Mouse (Mus musculus) layer of hippocampus, adult 2 months (tissue): ENCODE data around the gene Cyp19a1. TPM values are rescaled to one million over a fixed set of nuclear protein-coding genes. Genes with fewer than 3 reads are reported as not detected.

Source experiments
- DNase-seq, 2 experiments: peaks; one replicate each; pipeline ENCODE4 v3.0.0; 2022; ENCODE audit warnings: low spot score in 2 of 2
- H3K27ac ChIP-seq: fragments of 200-600 bp; 2 replicates; pipeline ENCODE4 v1.8.1; 2022
- H3K4me3 ChIP-seq: fragments of 200-600 bp; 2 replicates; pipeline ENCODE4 v1.8.1; 2022; ENCODE audit warnings: mild to moderate bottlenecking
- CTCF ChIP-seq: fragments of 200-600 bp; conservative IDR thresholded peaks from 2 replicates; pipeline ENCODE4 v1.8.1; 2022; ENCODE audit warnings: antibody characterized with exemption, mild to moderate bottlenecking, moderate library complexity
- total RNA-seq, 2 experiments: library from RNA; stranded (reverse); gene quantifications; 2 replicates each; pipeline ENCODE4 v1.2.3; 2021

Cyp19a1 gene
- total RNA-seq, 2 experiments from 2014 or later: 0.39 to 1.2 TPM

DNA sequence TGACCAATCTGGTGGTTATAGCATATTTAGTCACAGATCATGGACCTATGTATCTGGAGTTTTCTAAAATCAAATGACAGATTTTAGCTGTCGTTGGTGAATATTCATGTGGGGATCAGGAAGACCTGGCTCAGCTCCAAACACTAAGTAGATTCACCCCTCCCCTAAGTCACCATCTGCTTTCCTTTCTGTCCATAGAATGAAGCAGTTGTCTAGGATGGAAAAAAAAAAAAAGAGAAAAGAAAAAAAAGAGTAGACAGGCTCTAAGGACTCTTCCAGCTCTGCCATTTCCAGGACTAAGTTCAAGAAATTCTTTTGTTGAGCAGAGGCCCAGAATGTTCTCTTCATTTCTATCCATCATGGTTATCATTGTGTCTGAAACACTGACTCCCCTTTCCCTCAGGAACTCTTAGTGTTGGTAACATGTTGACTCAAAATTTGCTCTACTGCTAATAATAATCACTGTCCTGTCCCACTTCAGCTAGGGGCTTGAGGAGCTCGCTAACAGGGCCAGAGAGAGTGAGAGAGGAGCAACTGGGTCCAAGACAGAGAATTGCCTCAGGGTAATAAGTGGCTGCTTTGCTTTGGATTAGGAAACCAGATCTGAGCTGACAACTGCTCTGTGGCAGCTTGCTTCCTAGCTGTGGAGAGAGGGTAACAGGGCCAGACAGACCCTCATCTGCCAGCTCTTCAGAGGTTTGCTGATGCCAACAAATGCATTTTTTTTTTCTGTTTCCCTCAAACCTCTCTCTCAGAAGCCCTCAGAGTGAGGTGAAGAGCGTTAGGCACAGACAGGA lies 22.8 kb downstream of the Cyp19a1 start:
- Histone ChIP-seq H3K4me3 (no peak overlapping the region), H3K27ac (peak overlapping the region; percentile 84)
- TF ChIP-seq CTCF: no peak
- peak; percentile 16 to 28 for DNase-seq

DNA sequence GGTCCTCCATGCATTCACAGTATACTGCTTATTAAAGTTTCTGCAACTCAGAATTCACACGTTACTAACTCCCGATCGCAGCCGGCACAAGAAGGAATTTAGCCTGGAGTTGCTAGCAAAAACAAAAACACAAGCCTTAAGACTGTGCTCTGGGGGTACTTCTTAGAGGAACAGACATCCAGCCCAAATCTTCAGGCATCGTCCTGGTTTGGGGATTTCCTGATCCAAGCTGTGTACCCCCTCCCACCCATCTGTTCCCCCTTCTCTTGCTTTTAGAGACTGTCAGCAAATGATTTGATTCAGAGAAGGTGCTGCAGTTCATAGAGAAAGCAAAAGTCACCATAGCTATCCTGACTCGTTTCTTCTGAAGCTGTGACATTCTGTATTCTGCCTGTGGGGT lies 40.3 kb downstream of the Cyp19a1 start:
- DNase-seq: no peak
- Histone ChIP-seq H3K27ac (peak overlapping the region; percentile 72), H3K4me3 (peak overlapping the region; percentile 39)
- TF ChIP-seq CTCF: no peak

DNA sequence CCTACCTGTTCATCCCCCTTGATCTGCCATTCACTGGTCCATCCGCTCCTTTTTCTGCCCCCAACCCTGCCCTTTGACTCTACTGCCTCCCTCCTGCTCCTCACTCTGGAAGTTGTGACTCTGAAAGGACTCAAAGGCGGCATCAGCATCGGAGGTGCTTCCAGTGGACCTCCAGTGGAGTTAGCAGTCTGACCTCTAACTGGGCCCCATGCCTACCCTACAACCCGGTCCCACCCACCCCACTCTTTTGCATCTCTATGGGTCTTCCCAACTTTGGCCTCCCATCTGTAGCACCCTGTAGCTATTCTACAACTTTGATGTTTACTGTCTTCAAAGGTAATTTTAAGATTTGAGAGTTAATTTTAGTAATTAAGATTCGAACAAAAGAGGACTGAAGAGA lies 51.4 kb downstream of the Cyp19a1 start:
- no peak overlapping the region for H3K27ac ChIP-seq
- no peak overlapping the region for H3K4me3 ChIP-seq
- no peak for TF ChIP-seq CTCF
- DNase-seq: no peak

DNA sequence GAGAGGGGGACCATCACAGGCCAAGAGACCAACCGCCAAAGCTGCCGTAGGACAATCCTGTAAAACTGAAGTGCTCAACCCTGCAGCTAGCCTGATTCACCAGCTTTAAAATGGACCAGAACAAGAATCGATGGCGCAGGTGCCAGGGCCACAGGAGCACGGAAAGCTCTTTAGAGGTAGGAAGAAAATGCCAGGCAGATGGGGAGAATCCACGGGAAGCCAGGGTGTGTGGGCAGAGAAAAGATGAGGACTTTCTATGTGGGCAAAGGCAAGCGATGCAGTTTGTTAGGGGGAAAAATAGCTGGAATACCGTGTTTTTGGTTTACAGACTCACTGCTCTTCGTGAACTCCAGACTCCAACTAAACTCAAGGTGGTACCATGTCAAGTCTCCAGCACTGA lies 53.0 kb downstream of the Cyp19a1 start:
- no peak for TF ChIP-seq CTCF
- peak; percentile 32 to 34 for DNase-seq
- H3K27ac ChIP-seq: 0 out of 2 replicates have a peak overlapping the region, but pooled peaks have one; percentile 14
- H3K4me3 ChIP-seq: no peak overlapping the region

DNA sequence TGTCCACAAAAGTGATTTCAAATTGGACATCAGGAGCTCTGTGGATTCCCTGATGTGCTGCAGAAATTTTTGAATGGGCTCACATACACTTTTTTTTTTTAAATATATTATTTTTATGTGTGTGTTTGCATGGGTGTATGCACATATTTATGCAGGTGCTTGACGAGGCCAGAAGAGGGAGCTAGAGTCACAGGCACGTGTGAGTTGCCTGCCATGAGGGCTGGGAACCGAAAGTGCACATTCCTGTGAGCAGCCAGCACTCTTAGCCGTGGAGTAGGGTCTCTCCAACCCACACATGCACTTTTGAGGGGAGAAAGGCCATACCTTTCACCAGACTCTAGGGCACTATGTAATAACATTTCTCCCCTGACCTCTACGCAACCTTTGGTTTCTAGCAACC lies 73.1 kb downstream of the Cyp19a1 start:
- no peak for DNase-seq
- no peak overlapping the region for H3K27ac ChIP-seq
- TF ChIP-seq CTCF: peak; percentile 49
- H3K4me3 ChIP-seq: no peak overlapping the region

DNA sequence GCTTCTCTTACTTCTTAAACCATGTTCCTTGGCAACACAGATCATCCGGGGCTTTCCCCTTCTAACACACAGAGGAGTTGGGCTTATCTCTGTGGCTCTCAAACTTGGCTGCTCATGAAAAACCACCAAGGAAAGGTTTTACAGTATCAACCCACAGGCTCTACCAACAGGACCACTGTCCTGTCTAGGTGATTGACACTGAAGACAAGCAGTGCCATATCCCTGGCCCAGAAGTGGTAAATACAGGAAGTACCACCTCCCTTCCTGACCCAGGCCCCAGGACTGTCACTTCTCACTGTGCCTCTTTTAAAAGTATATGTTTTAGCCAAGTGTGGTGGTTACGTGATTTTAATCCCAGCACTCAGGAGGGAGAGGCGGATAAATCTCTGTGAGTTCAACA lies 76.5 kb downstream of the Cyp19a1 start:
- TF ChIP-seq CTCF: no peak
- no peak overlapping the region for H3K27ac ChIP-seq
- no peak for DNase-seq
- no peak overlapping the region for H3K4me3 ChIP-seq

DNA sequence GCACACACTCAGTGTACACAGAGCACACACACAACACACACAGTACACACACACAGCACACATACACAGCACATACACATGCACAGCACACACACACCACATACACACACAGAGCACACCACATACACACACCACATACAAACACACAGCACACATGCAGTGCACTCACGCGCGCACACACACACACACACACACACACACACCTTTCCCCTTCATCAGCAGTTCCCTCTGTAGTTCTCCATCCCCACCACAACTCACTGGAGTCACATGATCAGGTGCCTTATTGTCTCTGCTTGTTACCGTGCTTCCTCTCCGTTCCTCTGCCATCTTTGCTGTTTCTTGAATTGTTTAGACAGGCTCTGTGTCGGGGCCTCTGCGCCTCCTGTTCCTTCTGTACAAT lies 85.4 kb downstream of the Cyp19a1 start:
- TF ChIP-seq CTCF: no peak
- DNase-seq: no peak
- no peak overlapping the region for H3K4me3 ChIP-seq

DNA sequence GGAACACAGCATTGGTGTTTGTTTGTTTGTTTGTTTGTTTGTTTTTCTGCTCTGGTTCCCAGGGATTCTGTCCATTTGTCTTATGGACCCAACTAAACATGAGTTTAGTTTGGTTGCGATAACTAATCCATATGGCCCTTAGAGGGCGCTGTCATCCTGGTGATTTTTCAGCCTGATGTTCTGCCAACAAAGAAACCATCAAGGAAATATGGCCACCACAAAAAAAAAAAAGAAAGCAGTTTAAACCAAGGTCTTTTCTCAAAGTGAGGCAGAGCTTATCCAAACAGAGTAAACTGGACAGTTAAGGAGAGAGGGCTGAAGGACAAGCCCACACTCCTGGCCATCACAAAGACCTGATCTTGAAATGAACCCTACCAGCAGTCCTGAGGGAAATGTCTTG lies 86.6 kb downstream of the Cyp19a1 start:
- no peak overlapping the region for H3K27ac ChIP-seq
- H3K4me3 ChIP-seq: no peak overlapping the region
- TF ChIP-seq CTCF: peak; percentile 87
- DNase-seq: peak; percentile 60 to 74

More for the DNA sequence above, 85.4 kb downstream of the Cyp19a1 start:
- H3K27ac ChIP-seq: no peak overlapping the region

DNA sequence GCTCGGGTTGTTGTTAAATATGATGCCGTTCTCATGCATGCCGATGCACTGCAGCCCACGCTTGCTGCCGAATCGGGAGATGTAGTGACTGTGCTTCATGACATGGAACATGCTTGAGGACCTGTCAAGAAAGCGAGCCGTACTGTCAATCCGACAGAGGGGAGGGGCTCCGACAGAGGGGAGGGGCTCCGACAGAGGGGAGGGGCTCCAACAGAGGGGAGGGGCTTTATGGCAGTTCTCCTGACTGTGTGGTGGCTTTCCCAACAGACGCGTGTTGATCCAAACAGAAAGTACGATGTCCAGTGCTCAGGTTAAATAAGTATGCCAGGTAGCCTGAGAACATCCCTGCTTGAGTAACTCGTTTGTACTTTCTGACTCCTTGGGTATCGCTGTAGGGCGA lies 87.7 kb downstream of the Cyp19a1 start:
- TF ChIP-seq CTCF: no peak
- Histone ChIP-seq H3K4me3 (no peak overlapping the region), H3K27ac (no peak overlapping the region)
- no peak for DNase-seq

DNA sequence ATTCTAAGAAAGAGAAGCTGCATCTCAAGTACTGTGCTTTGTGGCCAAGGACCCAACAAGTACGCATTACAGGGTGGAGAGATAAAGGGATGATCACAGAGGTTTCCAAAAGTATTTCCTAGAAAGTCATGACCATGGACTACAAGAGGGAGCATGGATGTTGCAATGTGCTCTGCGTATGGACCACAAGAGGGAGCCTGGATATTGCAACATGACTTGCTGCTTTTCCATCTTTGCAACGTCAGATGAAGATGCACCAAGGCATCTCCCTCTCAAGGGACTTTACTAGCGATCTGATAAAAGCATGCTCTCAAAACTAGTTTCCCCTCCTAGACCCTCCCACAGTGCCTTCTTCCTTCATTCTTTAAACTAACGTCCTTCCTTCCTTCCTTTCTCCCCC lies 98.4 kb downstream of the Cyp19a1 start:
- peak; percentile 86 for TF ChIP-seq CTCF
- no peak overlapping the region for H3K4me3 ChIP-seq
- peak; percentile 34 to 42 for DNase-seq
- H3K27ac ChIP-seq: no peak overlapping the region

DNA sequence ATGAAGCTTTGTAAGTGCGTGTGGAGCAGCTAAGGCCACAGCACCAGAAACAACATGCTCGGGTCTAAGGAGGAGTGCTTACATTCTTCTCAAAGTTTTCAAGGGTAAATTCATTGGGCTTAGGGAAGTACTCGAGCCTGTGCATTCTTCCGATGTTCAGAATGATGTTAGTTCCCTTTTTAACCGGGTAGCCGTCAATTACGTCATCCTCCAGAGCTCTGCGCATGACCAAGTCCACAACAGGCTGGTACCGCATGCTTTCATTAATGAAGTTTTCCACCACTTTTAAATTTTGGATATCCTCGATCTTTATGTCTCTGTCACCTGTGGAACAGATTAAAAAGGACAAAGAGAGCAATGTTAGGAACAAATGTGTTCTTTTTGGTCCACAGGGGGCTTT lies 99.5 kb downstream of the Cyp19a1 start:
- no peak overlapping the region for H3K4me3 ChIP-seq
- H3K27ac ChIP-seq: no peak overlapping the region
- DNase-seq: no peak
- TF ChIP-seq CTCF: no peak

DNA sequence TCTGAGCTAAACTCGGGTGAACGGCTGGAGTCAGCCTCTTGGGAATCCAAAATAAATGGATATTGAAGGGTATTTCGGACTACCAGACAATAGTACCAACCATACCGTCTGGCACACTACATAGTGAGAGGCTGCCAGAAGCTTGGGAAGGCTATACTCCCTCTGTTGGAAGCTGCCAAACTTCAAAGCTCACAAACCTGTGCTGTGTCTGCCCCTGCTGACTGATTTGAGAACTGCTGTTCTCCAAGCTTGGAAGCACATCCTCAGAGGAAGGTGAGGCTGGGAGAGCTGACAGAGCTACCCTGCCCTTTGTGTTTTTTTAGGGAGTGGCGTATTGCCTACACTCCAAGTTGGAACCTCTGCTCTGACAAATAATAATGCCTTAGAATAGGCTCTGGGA lies 104.8 kb downstream of the Cyp19a1 start:
- peak; percentile 60 for TF ChIP-seq CTCF
- no peak overlapping the region for H3K27ac ChIP-seq
- no peak overlapping the region for H3K4me3 ChIP-seq
- no peak for DNase-seq

DNA sequence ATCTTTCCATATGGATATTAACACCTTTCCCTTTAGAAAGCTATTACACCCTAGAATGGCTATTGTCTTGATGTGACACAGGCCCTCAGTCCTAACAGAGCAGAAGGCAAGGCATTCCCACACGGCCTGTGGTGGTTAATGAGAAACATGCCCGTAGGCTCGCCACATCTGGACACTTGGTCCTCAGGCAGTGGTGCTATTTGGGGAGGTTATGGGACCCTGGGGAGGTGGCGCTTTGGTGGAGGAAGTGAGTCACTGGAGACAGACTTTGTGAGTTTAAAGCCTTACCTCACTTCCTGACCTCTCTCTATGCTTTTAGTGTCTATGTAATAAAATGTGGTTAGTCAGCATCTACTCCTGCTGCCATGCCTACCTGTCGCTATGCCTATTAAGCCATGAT lies 114.2 kb downstream of the Cyp19a1 start:
- no peak for TF ChIP-seq CTCF
- H3K27ac ChIP-seq: no peak overlapping the region
- no peak for DNase-seq
- no peak overlapping the region for H3K4me3 ChIP-seq

DNA sequence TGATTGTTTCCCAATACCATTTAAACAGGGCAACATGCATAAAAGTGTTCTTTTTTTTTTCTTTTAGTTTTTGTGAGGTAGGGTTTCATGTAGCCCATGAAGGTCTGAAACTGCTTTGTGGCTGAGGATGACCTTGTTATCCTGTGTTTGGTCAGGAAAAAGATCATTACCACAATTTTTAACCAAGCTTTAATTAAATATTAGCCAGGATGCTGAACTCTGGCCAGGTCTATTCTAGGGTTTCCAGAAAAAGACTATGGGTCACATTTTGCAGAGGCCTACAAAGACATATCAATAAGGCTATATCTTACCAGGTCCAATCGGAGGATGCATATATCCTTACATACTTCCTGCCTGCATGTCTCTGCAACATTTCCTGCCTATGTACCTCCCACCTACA lies 128.7 kb downstream of the Cyp19a1 start:
- no peak overlapping the region for H3K4me3 ChIP-seq
- H3K27ac ChIP-seq: no peak overlapping the region
- no peak for DNase-seq
- no peak for TF ChIP-seq CTCF

Other genes with a start within 250 kb of the Cyp19a1 start
- 10 to 100 TPM; 28.3 to 29.6 TPM for gene Tnfaip8l3, start 199.7 kb downstream of the Cyp19a1 start, total RNA-seq
- gene Gldn, start 18.4 kb upstream of the Cyp19a1 start, total RNA-seq: 1 to 10 TPM; 1.1 to 1.6 TPM
- 100 to 1,000 TPM; 214 TPM for gene Dmxl2, start 233.5 kb upstream of the Cyp19a1 start, total RNA-seq